Mouse (Mus musculus) liver, embryonic 14.5 days (tissue): ENCODE results near the gene Ovch2.

ENCODE experiments used
- CTCF ChIP-seq: IDR thresholded peaks from 2 replicates; pipeline ENCODE4 v1.5.1; 2016; ENCODE audit warnings: antibody characterized with exemption, low read depth, control low read depth
- EP300 ChIP-seq: IDR thresholded peaks from 2 replicates; pipeline ENCODE4 v1.6.1; 2016; ENCODE audit warnings: antibody characterized with exemption, low read depth

DNA sequence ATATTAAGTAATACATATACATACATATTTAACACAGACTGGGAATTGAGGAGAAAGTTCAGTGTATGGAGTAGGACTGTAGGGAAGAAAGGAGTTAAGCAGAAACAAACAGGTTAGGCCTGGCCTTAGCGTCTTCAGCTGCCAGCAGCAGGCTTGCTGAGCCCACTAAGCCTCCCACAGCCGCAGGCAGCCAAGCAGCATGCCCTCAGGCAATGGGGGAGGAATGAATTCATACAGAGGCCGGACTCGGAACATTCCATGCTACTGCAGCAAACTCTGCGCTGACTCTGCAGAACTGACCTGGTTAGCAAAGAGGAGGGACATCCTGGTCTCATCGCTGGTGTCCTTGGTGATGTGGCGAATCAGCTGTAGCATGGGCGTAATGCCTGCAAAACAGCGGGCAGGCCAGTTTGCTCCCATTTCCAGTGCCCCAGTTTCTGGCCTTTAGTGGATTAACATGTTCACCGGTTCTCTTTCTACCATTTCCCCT, 48.9 kb downstream of the Ovch2 start:
- TF ChIP-seq EP300: no peak
- TF ChIP-seq CTCF: no peak
